Mouse (Mus musculus) kidney, adult 8-10 months (tissue): ENCODE results near the gene Jarid2.
A peak's percentile ranks its signal among the peaks of the same experiment; 100 is the strongest.

Experiments used
- DNase-seq, 2 experiments: peaks; one replicate each; pipeline ENCODE4 v3.0.0; 2022

Gene Jarid2

DNA sequence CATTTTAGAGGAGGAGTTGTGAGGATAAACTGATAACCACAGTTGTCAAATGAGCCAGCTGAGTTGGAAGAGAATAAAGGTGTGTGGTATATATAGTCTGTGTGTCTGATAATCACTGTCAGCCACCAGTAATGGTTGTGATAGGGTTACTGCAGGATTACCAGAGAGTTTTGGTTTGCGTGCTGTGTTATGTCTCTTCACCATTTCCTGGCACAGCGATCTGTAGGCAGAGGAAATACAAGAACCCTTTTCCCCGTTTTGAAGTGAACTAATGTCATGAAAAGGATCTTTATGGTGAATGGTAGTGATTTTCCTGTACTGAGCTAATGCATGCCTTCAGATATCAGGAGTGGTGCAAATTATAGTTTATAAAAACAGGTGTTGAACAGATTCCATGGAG, 122.8 kb downstream of the Jarid2 start:
- no peak for DNase-seq

GRCm38 (mm10) chr13:44865566-44865965, 136.3 kb downstream of the Jarid2 start:
- no peak for DNase-seq

DNA sequence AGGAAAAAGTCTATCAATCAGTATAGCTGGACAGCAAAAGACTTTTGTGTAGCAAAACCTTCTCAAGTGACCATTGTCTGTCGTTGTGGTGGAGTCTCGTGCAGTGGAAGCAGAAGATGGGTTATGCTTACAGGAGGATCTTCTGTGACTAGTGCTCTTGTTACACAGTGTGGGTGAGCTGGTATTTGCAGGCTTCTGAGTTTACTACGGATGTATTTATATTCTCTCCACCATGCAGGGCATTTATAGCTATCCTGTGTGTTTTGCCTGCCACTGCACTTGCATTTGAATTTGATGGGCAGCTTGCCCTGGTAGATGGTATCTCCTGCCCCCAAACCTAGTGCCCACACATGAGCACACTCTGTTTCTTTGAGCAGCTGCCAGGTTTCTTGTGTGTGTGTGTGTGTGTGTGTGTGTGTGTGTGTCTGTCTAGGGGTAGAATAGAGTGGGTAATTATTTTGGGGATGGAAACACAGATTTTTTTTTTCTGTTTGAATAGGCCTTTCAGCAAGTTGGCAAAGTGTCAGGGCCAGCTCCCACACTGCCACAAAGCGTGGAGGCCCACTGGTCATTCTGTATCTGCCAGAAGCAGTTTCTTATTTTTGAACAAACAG, 138.9 kb downstream of the Jarid2 start:
- no peak for DNase-seq

- peak; percentile 83 to 98 for DNase-seq
These were observed 140.3 kb downstream of the Jarid2 start for GRCm38 (mm10) chr13:44869418-44870119.

GRCm38 (mm10) chr13:44876799-44877198, 147.5 kb downstream of the Jarid2 start:
- DNase-seq, result no peak

DNA sequence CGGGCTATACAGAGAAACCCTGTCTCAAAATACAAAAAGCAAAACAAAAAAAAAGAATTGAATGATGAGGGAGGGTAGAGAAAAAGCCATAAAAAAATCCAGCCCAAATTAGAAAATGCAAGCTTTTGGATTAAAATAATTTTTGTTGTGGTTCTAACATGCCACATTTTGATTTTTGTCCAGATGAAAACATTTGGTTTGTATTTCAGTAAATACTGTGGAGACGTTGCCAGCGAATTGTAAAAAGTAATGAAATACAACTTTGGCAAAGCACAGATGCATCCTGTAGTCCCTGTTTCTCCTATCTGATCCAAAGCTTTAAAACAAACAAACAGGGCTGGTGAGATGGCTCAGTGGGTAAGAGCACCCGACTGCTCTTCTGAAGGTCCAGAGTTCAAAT, 151.7 kb downstream of the Jarid2 start:
- DNase-seq, result no peak

DNA sequence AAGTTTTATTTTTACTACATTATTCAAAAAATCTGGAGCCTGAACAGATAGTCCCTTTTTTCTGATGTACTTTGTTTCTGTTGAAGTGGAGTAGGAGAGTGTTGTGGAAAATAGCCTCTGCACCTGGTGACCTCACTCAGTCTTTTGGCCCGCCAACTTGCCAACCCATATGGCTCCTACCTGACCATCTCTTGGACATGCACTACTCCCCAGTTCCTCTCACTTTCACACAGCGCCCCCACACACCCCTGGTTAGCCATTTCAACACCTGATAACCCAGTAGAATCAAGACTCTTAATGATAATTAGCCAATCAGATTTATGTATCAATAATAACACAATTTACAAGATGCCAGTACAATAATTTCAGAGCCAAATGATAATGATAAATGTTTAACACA, 156.9 kb downstream of the Jarid2 start:
- DNase-seq, result no peak

DNA sequence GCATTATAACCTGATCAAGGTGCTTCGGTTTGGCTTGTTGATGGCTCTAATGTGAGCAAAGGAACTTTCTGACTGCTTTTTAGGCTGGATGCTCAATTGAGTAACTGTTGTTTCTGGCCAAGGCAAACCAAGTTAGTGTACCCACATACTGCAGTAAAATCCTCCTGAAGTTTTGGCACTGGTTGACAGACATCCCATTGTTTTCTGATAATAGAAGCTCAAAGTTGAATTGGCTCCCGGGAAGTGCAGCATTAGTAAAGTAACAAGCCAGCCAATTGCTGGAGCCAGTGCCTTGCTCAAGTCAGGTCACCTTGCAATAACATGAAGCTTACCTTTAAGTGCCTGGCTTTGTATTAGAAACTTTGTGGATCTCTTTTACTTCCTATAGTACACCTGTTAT, 161.3 kb downstream of the Jarid2 start:
- no peak for DNase-seq

- DNase-seq, result no peak
These were observed 162.8 kb downstream of the Jarid2 start for GRCm38 (mm10) chr13:44891813-44892730.

DNA sequence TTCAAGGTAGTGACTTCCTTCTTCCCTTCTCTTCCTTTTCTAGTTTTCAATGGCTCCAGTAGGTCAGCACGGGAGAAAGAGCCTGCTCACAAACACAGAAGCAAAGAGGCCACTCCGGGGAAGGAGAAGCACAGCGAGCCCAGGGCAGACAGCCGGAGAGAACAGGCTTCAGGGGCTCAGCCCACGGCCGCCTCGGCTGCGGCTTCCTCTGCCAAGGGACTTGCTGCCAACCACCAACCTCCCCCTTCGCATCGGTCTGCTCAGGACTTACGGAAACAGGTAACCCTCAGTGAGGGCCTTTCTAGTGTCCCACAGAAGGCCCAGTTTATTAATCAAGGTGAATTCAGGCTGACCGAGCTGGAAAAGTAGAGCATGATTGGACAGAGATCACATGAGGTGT, 166.9 kb downstream of the Jarid2 start:
- DNase-seq, result no peak

- no peak for DNase-seq
These were observed 173.0 kb downstream of the Jarid2 start for GRCm38 (mm10) chr13:44902299-44902698.

DNA sequence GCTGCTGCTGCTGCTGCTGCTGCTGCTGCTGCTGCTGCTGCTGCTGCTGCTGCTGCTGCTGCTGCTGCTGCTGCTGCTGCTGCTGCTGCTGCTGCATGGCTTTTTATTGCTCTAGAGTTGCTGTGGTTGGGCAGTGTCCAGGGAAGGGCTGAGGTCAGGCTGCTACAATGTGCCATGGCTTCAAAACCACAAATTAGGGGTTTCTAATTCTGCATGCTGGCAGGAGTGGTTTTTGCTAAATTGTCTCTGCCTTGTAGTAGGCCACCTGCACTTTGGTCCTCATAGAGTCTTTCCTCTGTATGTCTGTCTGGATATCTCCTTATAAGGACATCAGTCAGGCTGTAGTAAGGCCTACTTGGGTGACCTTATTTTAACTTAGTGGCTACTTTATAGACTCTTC, 174.1 kb downstream of the Jarid2 start:
- DNase-seq, result no peak

GRCm38 (mm10) chr13:44904271-44904670, 175.0 kb downstream of the Jarid2 start:
- DNase-seq, result no peak

DNA sequence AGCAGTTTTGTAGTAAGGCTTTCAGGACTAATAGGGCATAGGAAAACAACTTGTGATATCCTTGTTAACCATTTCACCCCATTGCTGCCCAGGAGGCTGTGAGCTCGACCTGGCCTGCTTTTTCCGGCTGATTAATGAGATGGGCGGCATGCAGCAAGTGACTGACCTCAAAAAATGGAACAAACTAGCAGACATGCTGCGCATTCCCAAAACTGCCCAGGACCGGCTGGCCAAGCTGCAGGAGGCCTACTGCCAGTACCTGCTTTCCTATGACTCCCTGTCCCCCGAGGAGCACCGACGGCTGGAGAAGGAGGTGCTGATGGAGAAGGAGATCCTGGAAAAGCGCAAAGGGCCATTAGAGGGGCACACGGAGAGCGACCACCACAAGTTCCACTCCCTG, 176.9 kb downstream of the Jarid2 start:
- DNase-seq, result peak; percentile 65 to 81

DNA sequence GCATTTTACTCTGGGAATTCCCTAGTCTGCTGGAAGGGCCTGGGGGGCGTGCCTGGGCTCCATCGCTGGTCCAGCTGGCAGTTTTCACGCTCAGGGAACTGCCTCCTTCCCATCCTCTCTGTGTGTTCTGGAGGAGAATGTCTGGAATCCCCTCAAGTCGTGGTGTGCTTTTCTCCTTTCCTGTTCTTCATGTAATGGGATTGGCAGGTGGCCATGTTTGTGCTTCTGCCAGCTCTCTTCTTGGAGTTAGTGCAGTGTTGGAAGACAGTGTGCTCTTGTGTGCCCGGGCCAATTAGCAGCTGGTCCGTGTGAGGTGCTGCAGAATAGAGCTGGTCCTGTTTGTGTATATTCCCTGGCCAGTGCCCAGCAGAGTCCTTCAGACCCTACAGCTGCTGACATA, 178.4 kb downstream of the Jarid2 start:
- peak; percentile 74 to 85 for DNase-seq

DNA sequence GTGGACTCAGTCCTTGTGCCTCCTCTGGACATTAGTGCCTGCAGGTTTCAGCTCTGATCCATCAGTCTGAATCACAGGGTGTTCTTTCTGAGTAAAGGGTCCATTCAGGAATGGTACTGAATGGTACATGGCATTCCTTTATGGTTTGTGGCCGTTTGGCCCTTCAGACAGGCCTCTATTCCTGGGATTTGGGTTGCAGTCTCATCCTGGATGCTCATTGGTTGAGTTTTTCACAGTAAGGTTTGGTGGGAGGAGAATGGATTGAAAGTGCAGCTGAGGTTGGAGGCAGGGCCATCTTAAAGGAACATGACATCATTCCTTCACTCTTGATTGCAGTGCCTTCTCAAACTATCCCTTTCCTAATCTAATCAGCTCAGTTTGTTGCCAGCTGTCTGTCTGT, 179.5 kb downstream of the Jarid2 start:
- no peak for DNase-seq

DNA sequence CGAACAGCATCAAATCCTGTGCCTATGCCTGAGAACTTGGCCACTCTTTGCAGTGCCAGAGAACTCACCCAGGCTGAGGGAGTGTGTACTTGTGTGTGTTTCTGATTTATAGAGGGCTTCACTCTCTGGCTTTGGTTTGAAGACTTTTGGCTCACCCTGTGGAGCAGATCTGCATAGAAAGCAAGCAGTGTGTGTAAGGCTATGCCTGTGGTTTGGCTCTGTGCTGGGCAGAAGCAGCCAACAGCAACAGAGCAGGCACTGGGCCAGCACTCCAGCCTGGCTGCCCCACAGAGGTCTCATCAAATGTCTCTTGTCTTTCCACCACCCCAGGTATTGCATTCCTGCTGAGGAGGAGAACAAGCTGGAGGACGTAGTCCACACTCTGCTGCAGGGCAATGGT, 183.6 kb downstream of the Jarid2 start:
- DNase-seq, result peak; percentile 51 to 59

DNA sequence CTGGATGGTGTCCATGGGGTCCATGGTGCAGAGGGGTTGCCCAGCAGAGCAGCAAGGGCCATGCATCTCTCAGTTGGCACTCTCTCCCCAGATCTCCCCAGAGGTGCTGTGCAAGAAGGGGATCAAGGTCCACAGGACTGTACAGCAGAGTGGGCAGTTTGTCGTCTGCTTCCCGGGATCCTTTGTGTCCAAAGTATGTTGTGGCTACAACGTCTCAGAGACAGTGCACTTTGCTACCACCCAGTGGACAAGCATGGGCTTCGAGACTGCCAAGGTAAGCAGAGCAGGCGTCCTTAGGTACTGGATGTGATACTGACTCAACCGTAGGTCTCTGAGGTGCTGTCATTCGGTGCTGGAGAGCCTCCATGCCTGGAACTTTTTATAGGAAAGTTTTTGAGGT, 184.3 kb downstream of the Jarid2 start:
- DNase-seq, result peak; percentile 74

GRCm38 (mm10) chr13:44915382-44915781, 186.1 kb downstream of the Jarid2 start:
- no peak for DNase-seq

- peak in 1 of 2 experiments; percentile 30 for DNase-seq
These were observed 186.7 kb downstream of the Jarid2 start for GRCm38 (mm10) chr13:44915945-44916344.

GRCm38 (mm10) chr13:44917202-44917601, 187.9 kb downstream of the Jarid2 start:
- no peak for DNase-seq

DNA sequence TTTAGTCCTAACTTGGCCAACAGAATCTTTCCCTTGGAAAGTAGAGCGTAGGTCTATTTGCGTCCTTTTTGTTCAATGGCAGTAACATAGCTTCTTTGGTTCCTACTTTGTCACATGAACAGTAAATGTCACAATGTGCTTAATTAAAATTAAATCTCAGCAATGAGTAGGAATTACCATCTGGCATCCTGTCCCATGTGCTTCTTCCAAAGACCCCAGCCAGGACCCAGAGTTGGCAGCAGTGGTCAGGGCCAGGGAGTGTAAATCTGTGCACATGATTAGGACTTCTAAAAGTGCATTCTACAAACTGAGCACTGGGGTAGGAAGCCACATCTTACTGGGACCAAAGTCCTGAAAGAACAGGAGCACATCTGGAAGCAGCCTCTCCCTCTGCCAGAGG, 189.0 kb downstream of the Jarid2 start:
- no peak for DNase-seq

- DNase-seq, result no peak
These were observed 191.8 kb downstream of the Jarid2 start for GRCm38 (mm10) chr13:44921095-44921494.

DNA sequence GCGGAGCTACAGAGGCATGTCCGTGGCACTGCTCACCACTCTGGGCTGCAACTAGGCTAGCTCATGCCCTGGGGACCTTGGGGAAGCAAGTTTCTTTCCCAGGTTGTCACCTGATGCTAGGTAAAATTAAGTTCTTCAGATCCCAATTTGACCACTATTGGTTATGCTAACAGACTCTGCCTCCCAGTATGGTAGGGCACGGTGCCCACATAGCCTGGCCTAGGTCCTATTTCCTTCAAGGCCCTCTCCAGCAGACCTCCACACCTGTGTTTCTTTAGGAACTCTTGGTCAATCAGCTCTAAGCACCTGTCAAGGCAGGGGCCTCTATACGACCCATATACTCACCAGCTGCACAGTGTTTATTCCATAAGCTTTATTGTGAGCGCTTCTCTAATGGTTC, 192.4 kb downstream of the Jarid2 start:
- no peak for DNase-seq
